Mouse (Mus musculus) left cerebral cortex, adult 9 months (tissue): Measurements from ENCODE around the gene Tmem82.
A peak's percentile ranks its signal among the peaks of the same experiment; 100 is the strongest.

Experiments
- DNase-seq, 2 experiments: peaks; one replicate each; pipeline ENCODE4 v3.0.0; 2022; ENCODE audit warnings: low spot score in 2 of 2

Tmem82 gene

DNA sequence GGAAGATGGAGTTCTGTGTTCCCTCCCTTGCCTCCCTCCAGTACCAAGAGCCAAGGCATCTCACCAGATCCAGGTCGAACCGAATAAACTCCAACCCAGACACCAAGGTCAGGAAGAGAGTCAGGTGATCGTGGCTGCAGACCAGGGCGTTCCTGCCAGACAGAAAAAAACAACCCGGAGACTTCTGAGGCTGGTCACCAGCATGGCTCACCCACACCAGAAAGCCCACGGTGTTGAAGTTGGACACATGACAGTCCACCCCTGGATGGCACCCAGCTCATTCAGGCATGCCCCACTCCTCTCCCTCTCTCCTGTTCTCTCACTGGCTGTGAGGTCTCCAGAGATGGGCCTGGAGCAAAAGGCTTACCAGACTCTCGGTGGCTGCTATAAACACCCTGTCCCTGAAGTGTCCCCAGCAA is 22.9 kb upstream of the Tmem82 start:
- no peak for DNase-seq

GRCm38 (mm10) chr4:141639474-141639873 is 21.0 kb upstream of the Tmem82 start:
- no peak for DNase-seq

GRCm38 (mm10) chr4:141636693-141637092 is 18.3 kb upstream of the Tmem82 start:
- no peak for DNase-seq

- DNase-seq, result no peak
Measured at GRCm38 (mm10) chr4:141635991-141636390, 17.6 kb upstream of the Tmem82 start.

- no peak for DNase-seq
Measured at GRCm38 (mm10) chr4:141632111-141632873, 13.9 kb upstream of the Tmem82 start.

DNA sequence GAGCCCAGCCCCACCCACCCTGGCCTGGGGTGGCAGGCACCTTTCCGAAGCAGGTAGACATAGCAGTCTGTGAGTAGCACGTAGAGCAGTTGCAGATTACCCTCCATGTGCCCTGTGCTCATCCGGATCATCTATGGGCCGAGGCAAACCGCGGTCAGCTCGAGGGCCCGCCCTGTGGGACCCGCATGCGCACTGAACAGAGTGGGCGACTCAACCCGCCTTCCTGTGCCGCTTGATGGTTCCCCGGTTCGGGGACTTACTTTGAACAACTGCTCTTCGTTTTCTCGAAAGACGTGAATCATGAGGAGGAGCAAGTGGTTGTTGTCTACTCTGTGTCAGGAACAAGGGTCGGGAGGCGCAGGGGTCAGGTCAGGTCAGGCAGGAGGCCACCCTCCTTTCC is 12.8 kb upstream of the Tmem82 start:
- no peak for DNase-seq

DNA sequence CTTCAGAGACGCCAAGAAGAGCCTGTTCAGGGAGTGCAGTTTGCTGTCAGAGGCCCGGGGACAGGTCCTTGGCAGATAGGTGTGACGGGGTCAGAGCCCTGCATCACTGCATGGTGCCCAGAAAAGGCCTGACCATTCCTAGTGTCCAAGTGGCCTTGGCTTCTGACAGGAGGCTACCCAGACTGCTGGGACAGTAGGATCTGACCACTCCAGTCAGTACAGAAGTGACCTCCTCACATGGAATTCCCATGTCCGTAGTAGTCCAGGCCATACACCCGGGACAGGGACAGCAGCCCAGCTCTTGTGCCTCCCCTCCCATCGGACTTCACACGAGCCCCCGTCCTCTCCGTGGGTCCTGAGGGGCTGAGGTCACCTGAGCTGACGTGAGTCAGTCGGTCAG is 11.6 kb upstream of the Tmem82 start:
- no peak for DNase-seq

GRCm38 (mm10) chr4:141628661-141629060 is 10.2 kb upstream of the Tmem82 start:
- no peak for DNase-seq

GRCm38 (mm10) chr4:141627502-141627901 is 9.1 kb upstream of the Tmem82 start:
- DNase-seq, result no peak

DNA sequence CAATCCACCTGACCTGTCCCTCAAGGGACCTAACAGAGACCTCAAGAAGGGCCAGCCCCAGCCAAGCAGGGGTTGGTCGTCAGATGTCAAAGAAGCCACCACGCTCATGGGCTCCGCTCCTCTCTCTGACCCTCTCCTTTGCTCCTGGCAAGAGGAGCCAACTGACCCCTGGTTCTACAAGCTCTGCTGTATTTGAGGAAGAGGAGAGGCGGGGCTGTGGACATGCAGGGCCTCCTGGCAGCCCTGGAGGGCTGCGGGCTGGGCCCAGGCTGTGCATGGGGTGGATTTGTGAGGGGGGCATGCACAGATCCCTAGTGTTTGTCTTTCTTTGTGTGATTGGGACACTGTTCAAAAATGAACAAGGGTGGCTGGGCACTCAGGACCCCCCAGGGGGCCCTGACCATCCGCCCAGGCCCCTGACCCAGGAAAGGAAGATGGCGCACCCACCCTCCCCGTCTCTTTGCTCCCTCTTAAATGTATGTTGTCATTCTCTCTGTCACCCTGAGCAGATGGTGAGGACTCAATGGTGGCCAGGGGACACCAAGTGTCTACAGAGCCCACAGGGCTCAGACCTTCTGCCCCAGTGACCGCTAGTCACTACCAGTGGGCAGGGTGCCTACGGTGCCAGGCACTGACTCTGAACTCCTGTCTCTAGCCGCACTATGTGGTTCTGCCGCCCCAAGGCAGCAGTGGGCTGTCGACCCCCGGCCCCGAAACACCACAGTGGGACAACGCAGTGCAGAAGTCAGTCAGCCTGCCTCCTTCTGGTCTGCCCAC is 7.5 kb upstream of the Tmem82 start:
- DNase-seq, result no peak

DNA sequence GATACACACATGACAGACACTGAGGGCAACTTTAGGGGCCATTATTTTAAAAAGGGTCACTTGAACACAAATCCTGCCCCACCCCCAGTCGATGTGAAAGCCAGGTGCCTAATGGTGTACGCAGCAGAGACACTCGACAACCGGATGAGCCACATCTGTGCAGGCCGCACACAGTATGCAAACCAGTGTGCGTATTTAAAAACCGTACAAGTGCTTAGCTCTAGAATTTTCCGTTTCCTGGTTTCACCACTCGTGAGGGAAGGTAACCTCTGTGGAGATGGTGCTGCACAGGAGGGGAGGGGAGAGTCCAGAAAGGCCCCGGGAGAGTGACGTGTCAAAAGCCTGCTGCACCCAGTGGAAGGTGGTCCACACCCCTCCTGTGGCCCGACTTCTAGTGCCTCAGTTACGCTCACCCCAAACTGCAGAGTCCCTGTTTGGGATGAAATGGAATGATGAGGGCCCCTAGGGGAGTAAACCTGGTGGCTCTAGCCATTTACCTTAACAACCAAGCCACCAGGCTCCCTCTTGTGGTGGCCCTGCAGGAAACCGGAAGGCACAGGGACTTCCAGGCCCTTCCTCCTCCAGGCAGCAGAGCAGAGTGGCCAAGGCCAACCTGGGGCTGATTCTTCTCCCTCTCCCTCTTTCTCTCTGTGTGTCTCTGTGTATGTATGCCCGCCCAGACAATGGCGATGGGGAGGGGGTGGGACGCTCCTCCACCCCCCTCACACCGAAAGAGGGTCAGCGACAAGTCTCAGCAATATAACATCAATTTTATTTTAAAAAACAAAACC is 6.7 kb upstream of the Tmem82 start:
- DNase-seq, result no peak

DNA sequence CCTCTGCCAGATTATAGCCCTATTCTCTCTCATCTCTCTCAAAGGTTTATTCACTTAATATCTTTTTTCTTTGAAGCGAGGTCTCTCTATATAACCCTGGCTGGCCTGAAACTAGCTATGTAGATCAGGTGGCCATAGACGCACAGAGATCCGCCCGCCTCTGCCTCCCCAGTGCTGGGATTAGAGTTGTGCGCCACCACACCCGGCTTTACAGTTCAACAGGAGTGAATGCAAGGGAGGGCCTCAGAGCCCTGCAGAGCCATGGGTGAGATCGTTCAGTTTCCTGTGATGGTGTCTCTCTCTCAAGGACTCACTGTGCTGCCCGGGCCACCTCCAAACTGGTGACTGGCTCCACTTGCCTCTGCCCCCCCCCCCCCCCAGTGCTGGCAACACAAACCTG is 5.7 kb upstream of the Tmem82 start:
- DNase-seq, result no peak

- no peak for DNase-seq
Measured at GRCm38 (mm10) chr4:141623666-141624065, 5.2 kb upstream of the Tmem82 start, which contains the start of gene Slc25a34. Gene Slc25a34 (minus strand): TSS chr4:141623821.

GRCm38 (mm10) chr4:141623037-141623436 is 4.6 kb upstream of the Tmem82 start:
- no peak for DNase-seq

GRCm38 (mm10) chr4:141622580-141622979 is 4.1 kb upstream of the Tmem82 start:
- DNase-seq, result no peak

GRCm38 (mm10) chr4:141622091-141622490 is 3.7 kb upstream of the Tmem82 start:
- DNase-seq, result no peak

GRCm38 (mm10) chr4:141621297-141621696 is 2.9 kb upstream of the Tmem82 start:
- no peak for DNase-seq

GRCm38 (mm10) chr4:141619299-141619883 is 958 bp upstream of the Tmem82 start:
- no peak for DNase-seq

GRCm38 (mm10) chr4:141617863-141618564 is 419 bp downstream of the Tmem82 start:
- DNase-seq, result no peak

- DNase-seq, result peak in 1 of 2 experiments; percentile 55
Measured at GRCm38 (mm10) chr4:141617299-141617698, 1.1 kb downstream of the Tmem82 start.

DNA sequence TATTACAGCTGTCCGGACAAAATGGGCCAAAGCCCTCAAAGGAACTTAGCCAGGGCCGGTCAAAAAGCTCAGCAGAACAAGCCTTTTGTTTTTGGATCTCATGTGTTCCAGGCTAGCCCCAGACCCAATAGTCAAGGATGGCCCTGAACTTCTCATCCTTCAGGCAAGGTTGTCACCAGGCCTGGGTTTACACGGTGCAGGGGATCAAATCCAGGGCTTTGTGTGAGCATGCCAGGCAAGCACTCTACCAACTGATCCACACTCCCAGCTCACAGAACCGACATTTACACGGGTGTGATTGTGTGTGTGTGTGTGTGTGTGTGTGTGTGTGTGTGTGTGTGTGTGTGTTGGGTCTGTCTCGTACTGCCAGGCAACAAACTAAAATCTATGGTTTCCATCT is 1.6 kb downstream of the Tmem82 start:
- no peak for DNase-seq
